Mouse (Mus musculus) G1E (cell line): ENCODE measurements around the gene Krtap1-5. TPM values are rescaled to one million over a fixed set of nuclear protein-coding genes. Genes with fewer than 3 reads are reported as not detected.

Experiments
- ATAC-seq: 2 replicates; pipeline ENCODE4 v1.8.0; 2016; ENCODE audit warnings: mild to moderate bottlenecking; ENCODE audit not compliant: insufficient number of reproducible peaks, poor library complexity, low FRiP score, severe bottlenecking; ENCODE audit errors: extremely low read depth
- DNase-seq: peaks from one replicate; pipeline ENCODE4 v3.0.0; 2012; ENCODE audit warnings: low spot score
- H3K27me3 ChIP-seq: 2 replicates; pipeline ENCODE4 v1.6.1; 2012; ENCODE audit warnings: mild to moderate bottlenecking, low read length, inconsistent platforms; ENCODE audit not compliant: insufficient read depth
- H3K36me3 ChIP-seq: replicated peaks from 2 replicates; pipeline ENCODE3; 2012; ENCODE audit warnings: mild to moderate bottlenecking, inconsistent platforms
- H3K4me1 ChIP-seq: 2 replicates; pipeline ENCODE4 v1.6.1; 2012; ENCODE audit warnings: low read depth, low read length, inconsistent platforms, mixed read lengths; ENCODE audit not compliant: insufficient read depth
- H3K4me3 ChIP-seq: 2 replicates; pipeline ENCODE4 v1.5.1; 2012; ENCODE audit warnings: low read depth, mild to moderate bottlenecking, inconsistent platforms, low read length, moderate library complexity, mixed read lengths
- H3K9me3 ChIP-seq: replicated peaks from 2 replicates; pipeline ENCODE4 v1.6.1; 2012; ENCODE audit warnings: inconsistent platforms
- CTCF ChIP-seq: IDR thresholded peaks from 2 replicates; pipeline ENCODE4 v1.5.1; 2012; ENCODE audit warnings: low read depth, low read length, inconsistent platforms, mixed read lengths
- GATA1 ChIP-seq: IDR thresholded peaks from 2 replicates; pipeline ENCODE4 v1.6.1; 2012; ENCODE audit warnings: borderline replicate concordance, low read length, inconsistent platforms, mixed read lengths
- GATA2 ChIP-seq: IDR thresholded peaks from 2 replicates; pipeline ENCODE4 v1.6.1; 2012; ENCODE audit warnings: low read depth, low read length, inconsistent platforms, borderline replicate concordance
- POLR2AphosphoS5 ChIP-seq: IDR thresholded peaks from 2 replicates; pipeline ENCODE4 v1.6.1; 2012; ENCODE audit warnings: low read depth, low read length, inconsistent platforms; ENCODE audit not compliant: insufficient replicate concordance
- TAL1 ChIP-seq: conservative IDR thresholded peaks from 2 replicates; pipeline ENCODE4 v1.6.1; 2012; ENCODE audit warnings: low read depth, low read length, inconsistent platforms, mixed read lengths
- polyA plus RNA-seq: library from polyadenylated mRNA; stranded (reverse); fragments of >175 nt; gene quantifications from 2 replicates; pipeline ENCODE4 v1.2.3, GENCODE M21; 2012
- total RNA-seq, 2 experiments: library from RNA; stranded (forward) in 1 of 2; stranded (reverse) in 1 of 2; fragments of 200-1000 nt in 1 of 2; fragments of >200 nt in 1 of 2; fragmentation: Nextera tagmentation in 1 of 2; gene quantifications; 2 replicates each; pipeline ENCODE4 v1.2.3; 2014 to 2017

Krtap1-5 gene
- total and polyA plus RNA-seq, 3 experiments, result 0.11 TPM; not detected in 2

DNA sequence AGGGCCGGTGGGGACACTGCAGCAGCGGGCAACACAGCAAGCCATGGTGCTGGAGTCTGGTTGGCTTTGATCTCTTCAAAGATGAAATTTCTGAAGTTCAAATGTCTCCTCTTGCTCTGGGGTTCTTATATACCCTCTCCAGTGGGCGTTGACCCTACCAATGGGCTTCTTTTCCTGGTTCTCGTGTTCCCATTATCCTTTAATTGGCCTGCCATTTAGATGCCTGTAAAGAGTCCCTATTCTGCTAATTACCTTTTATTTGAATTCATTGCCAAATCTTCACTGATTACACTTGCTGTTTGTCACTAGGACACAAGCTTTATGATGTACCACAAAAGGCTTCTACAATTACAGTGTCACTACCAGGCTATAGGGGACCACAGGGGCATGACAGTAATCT, 30.1 kb downstream of the Krtap1-5 start, which contains the start of gene Krtap3-3:
Gene Krtap3-3 (minus strand): TSS at position 101 of the 400 bp plus-strand sequence.
- no peaks in the 10 kb centered on the region for H3K4me1 ChIP-seq
- no peak for ATAC-seq
- DNase-seq, result no peak
- H3K36me3 ChIP-seq, result no peaks in the 10 kb centered on the region
- no peaks in the 10 kb centered on the region for H3K27me3 ChIP-seq
- TF ChIP-seq POLR2AphosphoS5, result no peak
- no peak within 1 kb of the TSS for H3K4me3 ChIP-seq
- H3K9me3 ChIP-seq, result no peaks in the 10 kb centered on the region

DNA sequence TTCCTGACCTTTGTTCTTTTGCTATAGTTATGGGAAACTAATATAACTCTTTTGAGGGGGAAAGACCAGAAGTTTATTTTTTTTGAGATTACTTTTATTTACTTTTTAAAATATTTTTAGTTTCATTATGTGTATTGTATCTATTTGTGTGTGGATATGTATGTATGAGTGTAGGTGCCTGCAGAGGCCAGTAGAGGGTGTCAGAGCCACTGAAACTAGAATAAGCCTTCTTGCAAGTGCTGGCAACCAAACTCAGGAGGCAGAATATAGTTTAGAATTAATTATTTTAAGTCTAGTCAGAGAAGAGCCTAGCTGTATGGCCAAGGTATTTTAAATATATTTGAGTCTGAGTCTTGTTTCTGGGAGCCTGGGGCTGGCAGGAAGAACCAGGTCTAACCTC, 32.9 kb downstream of the Krtap1-5 start:
- peaks cover 2% of the 10 kb centered on the region for H3K9me3 ChIP-seq
- no peak for ATAC-seq
- no peaks in the 10 kb centered on the region for H3K36me3 ChIP-seq
- DNase-seq, result no peak
- H3K4me1 ChIP-seq, result no peaks in the 10 kb centered on the region
- H3K27me3 ChIP-seq, result no peaks in the 10 kb centered on the region
- TF ChIP-seq POLR2AphosphoS5, result no peak
- no peak for TF ChIP-seq CTCF
- no peak for TF ChIP-seq GATA1
- TF ChIP-seq TAL1, result no peak
- no peak for TF ChIP-seq GATA2
- H3K4me3 ChIP-seq, result no peak overlapping the region

DNA sequence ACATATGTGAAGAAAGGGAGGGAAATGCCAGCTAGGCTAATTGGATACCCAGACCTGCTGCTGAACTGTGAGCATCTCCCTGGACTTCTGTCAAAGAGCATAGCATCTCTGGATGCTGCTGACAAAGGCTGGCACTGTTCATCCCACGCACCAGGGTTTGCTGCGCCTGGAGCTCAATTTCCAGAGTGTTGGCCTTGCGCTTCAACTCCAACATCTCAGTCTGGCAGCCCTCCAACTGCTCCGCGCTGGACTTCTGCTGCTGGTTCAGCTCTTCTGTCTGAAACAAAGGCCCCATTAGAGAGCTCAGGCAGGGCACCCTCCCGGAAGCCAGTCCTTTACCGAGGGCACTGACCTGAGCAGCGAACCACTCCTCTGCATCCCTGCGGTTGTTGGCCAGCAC, 41.1 kb downstream of the Krtap1-5 start:
- H3K27me3 ChIP-seq, result no peaks in the 10 kb centered on the region
- ATAC-seq (no peak), DNase-seq (no peak)
- H3K9me3 ChIP-seq, result peaks cover 28% of the 10 kb centered on the region
- no peak for TF ChIP-seq GATA2
- no peak for TF ChIP-seq TAL1
- TF ChIP-seq POLR2AphosphoS5, result no peak
- TF ChIP-seq CTCF, result no peak
- no peak for TF ChIP-seq GATA1
- no peak overlapping the region for H3K4me3 ChIP-seq
- no peaks in the 10 kb centered on the region for H3K36me3 ChIP-seq
- H3K4me1 ChIP-seq, result no peaks in the 10 kb centered on the region

Other genes with a start within 250 kb of the Krtap1-5 start
Only the 20 nearest of the 36 such genes appear.
- gene Krt23, start 87.9 kb downstream of the Krtap1-5 start, total RNA-seq (2014; fragmentation: Nextera tagmentation), result not detected in 2 replicates
- gene Krt23, start 87.9 kb downstream of the Krtap1-5 start, total RNA-seq (2017), result not detected in 2 replicates
- gene Krt23, start 87.9 kb downstream of the Krtap1-5 start, polyA plus RNA-seq, result not detected in 2 replicates
- gene Krt39, start 59.7 kb downstream of the Krtap1-5 start, total RNA-seq (2014; fragmentation: Nextera tagmentation), result not detected in 2 replicates
- gene Krt39, start 59.7 kb downstream of the Krtap1-5 start, total RNA-seq (2017), result 0.05 TPM in 1 of 2 replicates, not detected in the other
- not detected in 2 replicates for gene Krt39, start 59.7 kb downstream of the Krtap1-5 start, polyA plus RNA-seq
- not detected in 2 replicates for gene Krt40, start 37.9 kb downstream of the Krtap1-5 start, total RNA-seq (2014; fragmentation: Nextera tagmentation)
- gene Krt40, start 37.9 kb downstream of the Krtap1-5 start, total RNA-seq (2017), result 0.16 TPM in 1 of 2 replicates, not detected in the other
- gene Krt40, start 37.9 kb downstream of the Krtap1-5 start, polyA plus RNA-seq, result not detected in 2 replicates
- not detected in 2 replicates for gene Krtap3-3, start 30.2 kb downstream of the Krtap1-5 start, total RNA-seq (2014; fragmentation: Nextera tagmentation)
- gene Krtap3-3, start 30.2 kb downstream of the Krtap1-5 start, total RNA-seq (2017), result not detected in 2 replicates
- not detected in 2 replicates for gene Krtap3-3, start 30.2 kb downstream of the Krtap1-5 start, polyA plus RNA-seq
- not detected in 2 replicates for gene Krtap3-2, start 24.2 kb downstream of the Krtap1-5 start, total RNA-seq (2014; fragmentation: Nextera tagmentation)
- gene Krtap3-2, start 24.2 kb downstream of the Krtap1-5 start, total RNA-seq (2017), result 0.16 and 0.23 TPM in 2 replicates
- not detected in 2 replicates for gene Krtap3-2, start 24.2 kb downstream of the Krtap1-5 start, polyA plus RNA-seq
- gene Gm11939, start 21.6 kb downstream of the Krtap1-5 start, total RNA-seq (2014; fragmentation: Nextera tagmentation), result not detected in 2 replicates
- gene Gm11939, start 21.6 kb downstream of the Krtap1-5 start, total RNA-seq (2017), result not detected in 2 replicates
- gene Gm11939, start 21.6 kb downstream of the Krtap1-5 start, polyA plus RNA-seq, result not detected in 2 replicates
- not detected in 2 replicates for gene Krtap3-1, start 14.4 kb downstream of the Krtap1-5 start, total RNA-seq (2014; fragmentation: Nextera tagmentation)
- not detected in 2 replicates for gene Krtap3-1, start 14.4 kb downstream of the Krtap1-5 start, total RNA-seq (2017)
- gene Krtap3-1, start 14.4 kb downstream of the Krtap1-5 start, polyA plus RNA-seq, result not detected in 2 replicates
- not detected in 2 replicates for gene Krtap1-4, start 2.6 kb upstream of the Krtap1-5 start, total RNA-seq (2014; fragmentation: Nextera tagmentation)
- gene Krtap1-4, start 2.6 kb upstream of the Krtap1-5 start, total RNA-seq (2017), result 0.41 TPM in 1 of 2 replicates, not detected in the other
- gene Krtap1-4, start 2.6 kb upstream of the Krtap1-5 start, polyA plus RNA-seq, result not detected in 2 replicates
- not detected in 2 replicates for gene Krtap1-3, start 10.3 kb upstream of the Krtap1-5 start, total RNA-seq (2014; fragmentation: Nextera tagmentation)
- gene Krtap1-3, start 10.3 kb upstream of the Krtap1-5 start, total RNA-seq (2017), result not detected in 2 replicates
- gene Krtap1-3, start 10.3 kb upstream of the Krtap1-5 start, polyA plus RNA-seq, result not detected in 2 replicates
- gene Krtap9-3, start 17.1 kb upstream of the Krtap1-5 start, total RNA-seq (2014; fragmentation: Nextera tagmentation), result not detected in 2 replicates
- gene Krtap9-3, start 17.1 kb upstream of the Krtap1-5 start, total RNA-seq (2017), result 0.49 TPM in 1 of 2 replicates, not detected in the other
- not detected in 2 replicates for gene Krtap9-3, start 17.1 kb upstream of the Krtap1-5 start, polyA plus RNA-seq
- not detected in 2 replicates for gene Gm11938, start 22.3 kb upstream of the Krtap1-5 start, total RNA-seq (2014; fragmentation: Nextera tagmentation)
- gene Gm11938, start 22.3 kb upstream of the Krtap1-5 start, total RNA-seq (2017), result not detected in 2 replicates
- not detected in 2 replicates for gene Gm11938, start 22.3 kb upstream of the Krtap1-5 start, polyA plus RNA-seq
- not detected in 2 replicates for gene Gm11937, start 29.2 kb upstream of the Krtap1-5 start, total RNA-seq (2014; fragmentation: Nextera tagmentation)
- not detected in 2 replicates for gene Gm11937, start 29.2 kb upstream of the Krtap1-5 start, total RNA-seq (2017)
- gene Gm11937, start 29.2 kb upstream of the Krtap1-5 start, polyA plus RNA-seq, result not detected in 2 replicates
- gene Krtap2-4, start 33.8 kb upstream of the Krtap1-5 start, total RNA-seq (2014; fragmentation: Nextera tagmentation), result not detected in 2 replicates
- gene Krtap2-4, start 33.8 kb upstream of the Krtap1-5 start, total RNA-seq (2017), result not detected in 2 replicates
- not detected in 2 replicates for gene Krtap2-4, start 33.8 kb upstream of the Krtap1-5 start, polyA plus RNA-seq
- not detected in 2 replicates for gene Gm11562, start 39.4 kb upstream of the Krtap1-5 start, total RNA-seq (2014; fragmentation: Nextera tagmentation)
- gene Gm11562, start 39.4 kb upstream of the Krtap1-5 start, total RNA-seq (2017), result not detected in 2 replicates
- not detected in 2 replicates for gene Gm11562, start 39.4 kb upstream of the Krtap1-5 start, polyA plus RNA-seq
- gene Krtap4-1, start 47.2 kb upstream of the Krtap1-5 start, total RNA-seq (2014; fragmentation: Nextera tagmentation), result not detected in 2 replicates
- not detected in 2 replicates for gene Krtap4-1, start 47.2 kb upstream of the Krtap1-5 start, total RNA-seq (2017)
- gene Krtap4-1, start 47.2 kb upstream of the Krtap1-5 start, polyA plus RNA-seq, result not detected in 2 replicates
- not detected in 2 replicates for gene Krtap4-2, start 54.1 kb upstream of the Krtap1-5 start, total RNA-seq (2014; fragmentation: Nextera tagmentation)
- not detected in 2 replicates for gene Krtap4-2, start 54.1 kb upstream of the Krtap1-5 start, total RNA-seq (2017)
- gene Krtap4-2, start 54.1 kb upstream of the Krtap1-5 start, polyA plus RNA-seq, result not detected in 2 replicates
- gene Krtap4-7, start 63.1 kb upstream of the Krtap1-5 start, total RNA-seq (2014; fragmentation: Nextera tagmentation), result not detected in 2 replicates
- gene Krtap4-7, start 63.1 kb upstream of the Krtap1-5 start, total RNA-seq (2017), result 0.33 and 0.46 TPM in 2 replicates
- not detected in 2 replicates for gene Krtap4-7, start 63.1 kb upstream of the Krtap1-5 start, polyA plus RNA-seq
- gene Gm11555, start 69.2 kb upstream of the Krtap1-5 start, total RNA-seq (2014; fragmentation: Nextera tagmentation), result not detected in 2 replicates
- not detected in 2 replicates for gene Gm11555, start 69.2 kb upstream of the Krtap1-5 start, total RNA-seq (2017)
- not detected in 2 replicates for gene Gm11555, start 69.2 kb upstream of the Krtap1-5 start, polyA plus RNA-seq
- gene Gm11563, start 77.9 kb upstream of the Krtap1-5 start, total RNA-seq (2014; fragmentation: Nextera tagmentation), result not detected in 2 replicates
- gene Gm11563, start 77.9 kb upstream of the Krtap1-5 start, total RNA-seq (2017), result not detected in 2 replicates
- not detected in 2 replicates for gene Gm11563, start 77.9 kb upstream of the Krtap1-5 start, polyA plus RNA-seq
- not detected in 2 replicates for gene Krtap4-6, start 84.9 kb upstream of the Krtap1-5 start, total RNA-seq (2014; fragmentation: Nextera tagmentation)
- gene Krtap4-6, start 84.9 kb upstream of the Krtap1-5 start, total RNA-seq (2017), result 0.12 TPM in 1 of 2 replicates, not detected in the other
- gene Krtap4-6, start 84.9 kb upstream of the Krtap1-5 start, polyA plus RNA-seq, result not detected in 2 replicates